8 mouse cellular contexts compared by ENCODE assay signal in genomic region chr5:21543409-21544201, GRCm38 (mm10). TPM values are rescaled to one million over a fixed set of nuclear protein-coding genes. Genes with fewer than 3 reads are reported as not detected.
A peak's percentile ranks its signal among the peaks of the same experiment; 100 is the strongest.
DNase-seq lines count a peak whose midpoint lies in the region; ATAC-seq and TF ChIP-seq lines count a peak whose summit lies in the region.

Lrrc17 (plus strand) TSS chr5:21543559.

- H3K9me3 ChIP-seq in neural tube, embryonic 14.5 days (ENCODE audit: control insufficient read depth, low read length), result no peaks in the 10 kb centered on the region

- no peak for TF ChIP-seq POLR2A in brain, embryonic 14.5 days (IDR thresholded peaks at IDR 0.05; ENCODE audit: borderline replicate concordance, extremely low read depth, insufficient read depth, insufficient read length, poor library complexity, severe bottlenecking)

- WGBS in neural tube, embryonic 14.5 days, result 46% methylated on average over 17 of the region's 17 CpGs

- H3K9ac ChIP-seq in neural tube, embryonic 14.5 days (replicated peaks; ENCODE audit: low read depth, low read length), result no peak within 1 kb of the TSS

- H3K36me3 ChIP-seq in C2C12 (ENCODE audit: control insufficient read depth, insufficient read depth), result no peaks in the 10 kb centered on the region
- H3K36me3 ChIP-seq in neural tube, embryonic 14.5 days (ENCODE audit: control insufficient read depth, insufficient read depth, low read length), result no peaks in the 10 kb centered on the region

- TF ChIP-seq CTCF in C2C12 (IDR thresholded peaks at IDR 0.05; ENCODE audit: control insufficient read depth, insufficient read depth, insufficient read length), result no peak
- no peak for TF ChIP-seq CTCF in brain, embryonic 14.5 days (IDR thresholded peaks at IDR 0.05; ENCODE audit: borderline replicate concordance, extremely low read depth, insufficient read depth, insufficient read length)
- no peak for TF ChIP-seq CTCF in left cerebral cortex, adult 2 months (IDR thresholded peaks at IDR 0.05)

- H3K27ac ChIP-seq in neural tube, embryonic 14.5 days (ENCODE audit: low read depth, low read length), result no peak within 1 kb of the TSS
- no peak within 1 kb of the TSS for H3K27ac ChIP-seq in left cerebral cortex, adult 2 months

- peak within 1 kb of the TSS; percentile 22 for H3K4me3 ChIP-seq in C2C12 (ENCODE audit: insufficient read depth, poor library complexity, severe bottlenecking)
- H3K4me3 ChIP-seq in neural tube, embryonic 14.5 days (ENCODE audit: low read depth, low read length), result no peak within 1 kb of the TSS
- no peak within 1 kb of the TSS for H3K4me3 ChIP-seq in left cerebral cortex, adult 2 months

- peak; percentile 68 for DNase-seq in brain, embryonic 14.5 days (ENCODE audit: low read depth)
- DNase-seq in gastrocnemius, postnatal 4 days (ENCODE audit: low spot score in 2 of 2), result peak; percentile 32 to 67
- DNase-seq in kidney, postnatal 14 days, result peak; percentile 42
- no peak for DNase-seq in left cerebral cortex, adult 2 months (ENCODE audit: extremely low spot score in 1 of 2, low spot score in 2 of 2)
- DNase-seq in left cerebral cortex, adult 9 months (ENCODE audit: low spot score in 2 of 2), result no peak
- no peak for DNase-seq in right cerebral cortex, postnatal 4 days

- H3K4me2 ChIP-seq in neural tube, embryonic 14.5 days (ENCODE audit: low read depth, low read length), result no peak within 1 kb of the TSS

- no peaks in the 10 kb centered on the region for H3K27me3 ChIP-seq in C2C12 (ENCODE audit: control insufficient read depth, insufficient read depth, insufficient read length)
- no peaks in the 10 kb centered on the region for H3K27me3 ChIP-seq in neural tube, embryonic 14.5 days (ENCODE audit: control insufficient read depth, insufficient read depth, low read length)

- peak within 1 kb of the TSS; percentile 8 for H3ac ChIP-seq in C2C12 (ENCODE audit: control insufficient read depth, insufficient read length, low read depth)

- intact Hi-C loops in left cerebral cortex, adult 2 months (cut with DNase I), result no loop called here

- no peaks in the 10 kb centered on the region for H3K4me1 ChIP-seq in neural tube, embryonic 14.5 days (ENCODE audit: control insufficient read depth, insufficient read depth, low read length)

- H3K79me3 ChIP-seq in C2C12 (ENCODE audit: low read depth), result no peaks in the 10 kb centered on the region

- peak; percentile 89 for ATAC-seq in neural tube, embryonic 14.5 days (ENCODE audit: low read depth)

- H3K79me2 ChIP-seq in C2C12 (ENCODE audit: control insufficient read depth, insufficient read depth), result no peaks in the 10 kb centered on the region

TF ChIP-seq in C2C12, 6 proteins besides CTCF, POLR2A, EP300 and RAD21:
- TF ChIP-seq MAX (IDR thresholded peaks at IDR 0.05) (peak; percentile 15), CEBPB (IDR thresholded peaks at IDR 0.05; ENCODE audit: low read depth) (no peak), MYOD1 (IDR thresholded peaks at IDR 0.05; ENCODE audit: control insufficient read depth, insufficient read length, low read depth) (peak; percentile 53), USF1 (IDR thresholded peaks at IDR 0.05; ENCODE audit: low read depth) (no peak), FOSL1 (IDR thresholded peaks at IDR 0.05; ENCODE audit: insufficient read depth, low read length, poor library complexity, severe bottlenecking) (no peak), MYOG (IDR thresholded peaks at IDR 0.05; ENCODE audit: control insufficient read depth, extremely low read depth, insufficient read length) (no peak)

RNA-seq across cellular contexts. Expression of gene Lrrc17, which starts in this region (rescaled TPM):
- polyA plus RNA-seq in C2C12 (2012; fragmentation: generic; extraction: Trizol), result 22.7 TPM
- polyA plus RNA-seq in brain, embryonic 14.5 days (2012; rRNA removed), result 6.6 and 12.2 TPM in 2 replicates
- total RNA-seq in gastrocnemius, postnatal 4 days (2021), result 10 to 100 TPM; 59.6 to 70.9 TPM
- polyA plus RNA-seq in neural tube, embryonic 14.5 days (2014; fragmentation: Nextera tagmentation; extraction: Ambion mirVana), result 0.95 and 5.5 TPM in 2 replicates
- under 1 TPM; 0.25 to 0.37 TPM for total RNA-seq in left cerebral cortex, adult 2 months (2021)

Comparison
In these comparisons a context has a peak if more than half of its experiments do, and no peak if none do; other contexts are left out.
1. RNA of gene Lrrc17 (total RNA-seq): 59.6 to 70.9 TPM in gastrocnemius, postnatal 4 days; 0.25 to 0.37 TPM in left cerebral cortex, adult 2 months; every median in the first group is over 10 times any median in the second.
2. DNase-seq: peak in brain, embryonic 14.5 days (single experiment), gastrocnemius, postnatal 4 days (2 of 2) and kidney, postnatal 14 days (single experiment); none in left cerebral cortex, adult 2 months (0 of 2), left cerebral cortex, adult 9 months (0 of 2) and right cerebral cortex, postnatal 4 days (single experiment).